Mouse (Mus musculus): ENCODE data around the gene Drd3. TPM values are rescaled to one million over a fixed set of nuclear protein-coding genes. Genes with fewer than 3 reads are reported as not detected.

Drd3 gene
- polyA plus RNA-seq, 1 experiment from 2014 or later, result not detected

DNA sequence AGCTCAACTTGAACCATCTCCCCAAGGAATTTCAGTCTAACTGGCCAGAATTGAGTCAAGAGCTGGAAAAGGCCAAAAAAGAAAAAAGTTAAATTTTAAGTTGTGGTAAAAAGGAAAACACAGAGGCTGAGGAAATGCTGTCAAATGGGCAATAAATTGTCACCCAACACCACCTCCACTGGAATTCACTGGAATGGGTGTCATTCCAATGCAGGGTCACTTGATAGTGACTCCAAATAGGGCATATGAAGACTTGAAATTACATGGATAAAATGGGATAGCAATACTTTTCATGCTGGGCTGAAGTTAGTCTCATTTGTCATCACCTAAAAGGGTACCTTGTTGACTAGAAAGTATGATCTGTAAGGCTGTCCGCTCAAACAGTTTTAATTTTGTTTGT lies 18.9 kb downstream of the Drd3 start:
- Histone ChIP-seq H3K9me3 (ENCODE audit: control insufficient read depth, low read length) (no peaks in the 10 kb centered on the region), H3K4me3 (ENCODE audit: low read depth, low read length) (no peak overlapping the region), H3K27me3 (replicated peaks; ENCODE audit: control insufficient read depth, insufficient read depth, low read length) (no peaks in the 10 kb centered on the region), H3K9ac (ENCODE audit: low read length) (no peak overlapping the region), H3K4me2 (ENCODE audit: low read length) (no peak overlapping the region), H3K27ac (ENCODE audit: low read depth) (no peak overlapping the region), H3K4me1 (replicated peaks; ENCODE audit: control insufficient read depth, insufficient read depth, low read length) (no peaks in the 10 kb centered on the region), H3K36me3 (ENCODE audit: control insufficient read depth, insufficient read depth, low read length) (no peaks in the 10 kb centered on the region)
- DNase-seq (ENCODE audit: low spot score) (no peak), ATAC-seq (replicated peaks; ENCODE audit: low FRiP score, low TSS enrichment, low read depth) (no peak)
- 92% methylated on average over 1 of the region's 1 CpGs for WGBS

- no peak for ATAC-seq (replicated peaks; ENCODE audit: low FRiP score, low TSS enrichment, low read depth)
- H3K4me1 ChIP-seq (replicated peaks; ENCODE audit: control insufficient read depth, insufficient read depth, low read length), result no peaks in the 10 kb centered on the region
- H3K9ac ChIP-seq (ENCODE audit: low read length), result no peak overlapping the region
- no peak overlapping the region for H3K4me3 ChIP-seq (ENCODE audit: low read depth, low read length)
- DNase-seq (ENCODE audit: low spot score), result no peak
- 89% methylated on average over 4 of the region's 4 CpGs for WGBS
- H3K4me2 ChIP-seq (ENCODE audit: low read length), result no peak overlapping the region
- H3K36me3 ChIP-seq (ENCODE audit: control insufficient read depth, insufficient read depth, low read length), result no peaks in the 10 kb centered on the region
- H3K27me3 ChIP-seq (replicated peaks; ENCODE audit: control insufficient read depth, insufficient read depth, low read length), result no peaks in the 10 kb centered on the region
- H3K9me3 ChIP-seq (ENCODE audit: control insufficient read depth, low read length), result no peaks in the 10 kb centered on the region
- no peak overlapping the region for H3K27ac ChIP-seq (ENCODE audit: low read depth)
Observed at GRCm38 (mm10) chr16:43773506-43773905, 19.7 kb downstream of the Drd3 start.

DNA sequence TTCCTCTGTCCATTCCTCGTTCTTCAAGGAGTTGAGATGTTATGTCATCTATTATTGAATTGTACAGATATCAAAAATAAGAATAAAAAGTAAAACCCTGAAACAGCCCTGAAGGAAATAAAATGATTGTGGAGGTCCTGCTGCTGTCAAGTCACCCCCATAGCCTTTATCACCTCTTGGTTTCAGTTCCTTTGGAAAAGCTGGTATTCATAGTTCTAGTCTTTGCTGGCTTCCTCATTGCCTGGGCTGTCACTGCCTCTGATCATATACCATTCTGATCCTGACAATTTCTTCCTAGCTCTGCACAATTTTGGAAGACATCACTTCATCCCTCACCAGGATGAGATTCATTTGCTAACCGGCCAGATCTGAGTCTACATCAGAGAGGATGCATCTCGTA lies 23.1 kb downstream of the Drd3 start:
- Histone ChIP-seq H3K27ac (ENCODE audit: low read depth) (no peak overlapping the region), H3K27me3 (replicated peaks; ENCODE audit: control insufficient read depth, insufficient read depth, low read length) (no peaks in the 10 kb centered on the region), H3K9me3 (ENCODE audit: control insufficient read depth, low read length) (no peaks in the 10 kb centered on the region), H3K9ac (ENCODE audit: low read length) (no peak overlapping the region), H3K4me1 (replicated peaks; ENCODE audit: control insufficient read depth, insufficient read depth, low read length) (no peaks in the 10 kb centered on the region), H3K4me3 (ENCODE audit: low read depth, low read length) (no peak overlapping the region), H3K4me2 (ENCODE audit: low read length) (no peak overlapping the region), H3K36me3 (ENCODE audit: control insufficient read depth, insufficient read depth, low read length) (no peaks in the 10 kb centered on the region)
- DNase-seq (ENCODE audit: low spot score) (no peak), ATAC-seq (replicated peaks; ENCODE audit: low FRiP score, low TSS enrichment, low read depth) (no peak)
- WGBS, result 87% methylated on average over 3 of the region's 3 CpGs

- no peaks in the 10 kb centered on the region for H3K36me3 ChIP-seq (ENCODE audit: control insufficient read depth, insufficient read depth, low read length)
- no peak overlapping the region for H3K4me3 ChIP-seq (ENCODE audit: low read depth, low read length)
- H3K27ac ChIP-seq (ENCODE audit: low read depth), result no peak overlapping the region
- 57% methylated on average over 4 of the region's 4 CpGs for WGBS
- ATAC-seq (replicated peaks; ENCODE audit: low FRiP score, low TSS enrichment, low read depth) (no peak), DNase-seq (ENCODE audit: low spot score) (no peak)
- no peak overlapping the region for H3K4me2 ChIP-seq (ENCODE audit: low read length)
- H3K4me1 ChIP-seq (replicated peaks; ENCODE audit: control insufficient read depth, insufficient read depth, low read length), result peaks cover 7% of the 10 kb centered on the region; the same call in 1 of the 2 replicates
- H3K9ac ChIP-seq (ENCODE audit: low read length), result no peak overlapping the region
- H3K9me3 ChIP-seq (ENCODE audit: control insufficient read depth, low read length), result no peaks in the 10 kb centered on the region
- H3K27me3 ChIP-seq (replicated peaks; ENCODE audit: control insufficient read depth, insufficient read depth, low read length), result no peaks in the 10 kb centered on the region
Observed at GRCm38 (mm10) chr16:43799541-43799940, 45.7 kb downstream of the Drd3 start.

DNA sequence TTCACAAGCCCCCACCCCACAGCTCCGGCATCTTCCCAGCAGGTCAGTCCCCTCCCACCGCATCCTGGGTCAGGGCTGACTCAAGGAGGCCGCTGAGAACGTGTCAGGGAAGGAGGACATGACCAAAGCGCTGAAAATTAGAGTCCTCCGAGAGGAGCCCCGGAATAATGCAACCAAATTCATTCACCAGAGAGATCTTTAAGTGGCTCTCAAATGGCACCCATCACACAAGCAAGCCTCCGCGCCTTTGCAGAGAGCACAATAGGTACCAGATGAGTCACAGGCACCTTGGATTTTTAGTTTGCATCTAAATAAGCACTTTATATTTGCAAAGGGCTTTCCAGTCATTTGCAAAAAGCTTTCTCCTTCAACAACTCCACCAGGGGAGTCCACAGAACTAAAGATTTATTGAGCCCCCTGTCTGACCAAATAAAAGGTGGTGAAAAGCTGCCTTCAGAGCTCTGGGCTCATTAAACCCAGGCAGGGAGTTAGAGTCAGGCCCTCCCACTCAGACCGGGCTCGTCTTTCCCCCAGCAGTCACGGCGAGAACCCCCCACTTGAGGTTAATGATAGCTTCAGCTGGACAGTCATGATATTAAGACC lies 46.4 kb downstream of the Drd3 start:
- Histone ChIP-seq H3K27me3 (replicated peaks; ENCODE audit: control insufficient read depth, insufficient read depth, low read length) (no peaks in the 10 kb centered on the region), H3K27ac (ENCODE audit: low read depth) (no peak overlapping the region), H3K4me1 (replicated peaks; ENCODE audit: control insufficient read depth, insufficient read depth, low read length) (peaks cover 7% of the 10 kb centered on the region; the same call in 1 of the 2 replicates), H3K9ac (ENCODE audit: low read length) (no peak overlapping the region), H3K4me2 (ENCODE audit: low read length) (no peak overlapping the region), H3K4me3 (ENCODE audit: low read depth, low read length) (no peak overlapping the region), H3K36me3 (ENCODE audit: control insufficient read depth, insufficient read depth, low read length) (no peaks in the 10 kb centered on the region), H3K9me3 (ENCODE audit: control insufficient read depth, low read length) (no peaks in the 10 kb centered on the region)
- ATAC-seq (replicated peaks; ENCODE audit: low FRiP score, low TSS enrichment, low read depth) (no peak), DNase-seq (ENCODE audit: low spot score) (no peak)
- WGBS, result 27% methylated on average over 13 of the region's 13 CpGs

DNA sequence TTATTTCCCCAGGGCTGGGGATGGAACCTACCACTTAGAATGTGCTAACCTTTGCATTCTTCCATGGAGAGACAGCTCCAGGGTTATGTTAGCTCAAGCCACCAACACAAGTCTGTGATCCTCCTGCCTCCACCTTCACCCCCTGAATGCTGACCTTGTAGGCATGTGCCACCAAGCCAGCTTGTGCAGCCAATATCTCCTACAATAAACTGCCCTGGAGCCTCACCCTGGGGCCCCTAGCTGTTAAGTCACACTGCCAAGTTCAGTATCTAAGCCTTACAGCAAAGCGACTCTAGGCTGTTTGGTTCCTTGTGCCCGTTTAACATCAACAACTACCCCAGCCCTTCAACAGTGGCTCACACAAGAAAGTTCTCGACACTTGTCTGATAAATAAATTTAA lies 47.3 kb downstream of the Drd3 start:
- Histone ChIP-seq H3K4me1 (replicated peaks; ENCODE audit: control insufficient read depth, insufficient read depth, low read length) (peaks cover 7% of the 10 kb centered on the region; the same call in 1 of the 2 replicates), H3K36me3 (ENCODE audit: control insufficient read depth, insufficient read depth, low read length) (no peaks in the 10 kb centered on the region), H3K4me2 (ENCODE audit: low read length) (no peak overlapping the region), H3K27me3 (replicated peaks; ENCODE audit: control insufficient read depth, insufficient read depth, low read length) (no peaks in the 10 kb centered on the region), H3K9ac (ENCODE audit: low read length) (no peak overlapping the region), H3K9me3 (ENCODE audit: control insufficient read depth, low read length) (no peaks in the 10 kb centered on the region), H3K27ac (ENCODE audit: low read depth) (no peak overlapping the region), H3K4me3 (ENCODE audit: low read depth, low read length) (no peak overlapping the region)
- peak; percentile 60 for DNase-seq (ENCODE audit: low spot score)
- no peak for ATAC-seq (replicated peaks; ENCODE audit: low FRiP score, low TSS enrichment, low read depth)
- 57% methylated on average over 3 of the region's 3 CpGs for WGBS

DNA sequence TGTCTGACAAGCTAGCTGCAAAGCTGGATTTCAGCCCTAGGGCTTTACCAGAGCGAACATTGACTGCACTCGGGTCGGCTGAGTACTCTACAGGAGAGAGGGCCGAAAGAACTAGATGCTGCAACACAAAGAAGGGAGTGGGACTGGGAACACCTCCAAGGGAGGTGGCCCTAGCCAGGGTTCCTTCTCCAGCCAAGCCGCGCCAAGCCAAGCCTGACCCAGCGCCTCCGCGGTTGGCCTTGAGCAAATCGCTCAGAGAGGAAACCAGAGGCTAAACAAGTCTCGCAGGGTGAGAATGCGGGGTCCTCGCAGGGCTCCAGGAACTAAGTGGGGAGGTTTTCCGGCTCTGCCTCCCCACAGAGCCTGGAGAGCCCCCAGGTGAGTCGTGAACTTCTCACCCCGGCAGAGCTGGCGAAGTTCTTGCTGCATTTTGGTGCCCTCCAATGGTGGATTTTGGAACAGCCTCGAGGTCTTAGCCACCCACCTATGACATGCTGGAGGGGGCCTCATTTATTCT lies 48.0 kb downstream of the Drd3 start:
- H3K27ac ChIP-seq (ENCODE audit: low read depth), result no peak overlapping the region
- no peaks in the 10 kb centered on the region for H3K9me3 ChIP-seq (ENCODE audit: control insufficient read depth, low read length)
- peak overlapping the region; percentile 34 for H3K4me3 ChIP-seq (ENCODE audit: low read depth, low read length)
- ATAC-seq (replicated peaks; ENCODE audit: low FRiP score, low TSS enrichment, low read depth) (peak; percentile 86), DNase-seq (ENCODE audit: low spot score) (peak; percentile 88)
- peak overlapping the region; percentile 77 for H3K4me2 ChIP-seq (ENCODE audit: low read length)
- H3K36me3 ChIP-seq (ENCODE audit: control insufficient read depth, insufficient read depth, low read length), result no peaks in the 10 kb centered on the region
- peak overlapping the region; percentile 38; the same call in 1 of the 2 replicates for H3K9ac ChIP-seq (ENCODE audit: low read length)
- WGBS, result 5% methylated on average over 18 of the region's 18 CpGs
- H3K4me1 ChIP-seq (replicated peaks; ENCODE audit: control insufficient read depth, insufficient read depth, low read length), result peaks cover 7% of the 10 kb centered on the region; the same call in 1 of the 2 replicates
- no peaks in the 10 kb centered on the region for H3K27me3 ChIP-seq (replicated peaks; ENCODE audit: control insufficient read depth, insufficient read depth, low read length)

DNA sequence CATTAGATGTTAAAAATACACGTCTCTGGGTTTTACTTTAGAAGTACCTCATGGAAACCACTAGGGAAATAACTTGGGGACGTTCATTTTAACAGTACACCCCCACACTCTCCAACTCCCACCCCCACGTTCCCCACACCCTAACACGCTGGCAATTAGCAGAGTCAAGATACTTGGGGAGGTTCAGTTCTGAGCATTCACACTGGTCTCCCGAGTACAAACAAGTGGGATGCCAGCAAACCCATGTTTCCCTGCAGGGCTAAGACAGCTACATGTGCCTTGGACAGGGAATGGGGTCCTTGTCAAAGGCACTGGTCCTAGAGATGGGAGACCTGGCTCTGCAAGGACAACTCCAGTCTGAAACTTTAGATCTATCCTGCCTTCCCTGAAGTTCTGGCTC lies 48.6 kb downstream of the Drd3 start:
- Histone ChIP-seq H3K4me2 (ENCODE audit: low read length) (no peak overlapping the region), H3K9ac (ENCODE audit: low read length) (no peak overlapping the region), H3K27me3 (replicated peaks; ENCODE audit: control insufficient read depth, insufficient read depth, low read length) (no peaks in the 10 kb centered on the region), H3K4me3 (ENCODE audit: low read depth, low read length) (no peak overlapping the region), H3K4me1 (replicated peaks; ENCODE audit: control insufficient read depth, insufficient read depth, low read length) (peaks cover 7% of the 10 kb centered on the region; the same call in 1 of the 2 replicates), H3K9me3 (ENCODE audit: control insufficient read depth, low read length) (no peaks in the 10 kb centered on the region), H3K36me3 (ENCODE audit: control insufficient read depth, insufficient read depth, low read length) (no peaks in the 10 kb centered on the region), H3K27ac (ENCODE audit: low read depth) (no peak overlapping the region)
- DNase-seq (ENCODE audit: low spot score) (no peak), ATAC-seq (replicated peaks; ENCODE audit: low FRiP score, low TSS enrichment, low read depth) (peak; percentile 43; the same call in 1 of the 2 replicates)
- WGBS, result 41% methylated on average over 5 of the region's 5 CpGs

- Histone ChIP-seq H3K9ac (ENCODE audit: low read length) (no peak overlapping the region), H3K9me3 (ENCODE audit: control insufficient read depth, low read length) (no peaks in the 10 kb centered on the region), H3K27me3 (replicated peaks; ENCODE audit: control insufficient read depth, insufficient read depth, low read length) (no peaks in the 10 kb centered on the region), H3K4me2 (ENCODE audit: low read length) (no peak overlapping the region), H3K4me3 (ENCODE audit: low read depth, low read length) (no peak overlapping the region), H3K27ac (ENCODE audit: low read depth) (no peak overlapping the region), H3K36me3 (ENCODE audit: control insufficient read depth, insufficient read depth, low read length) (no peaks in the 10 kb centered on the region), H3K4me1 (replicated peaks; ENCODE audit: control insufficient read depth, insufficient read depth, low read length) (peaks cover 7% of the 10 kb centered on the region; the same call in 1 of the 2 replicates)
- DNase-seq (ENCODE audit: low spot score), result no peak
- ATAC-seq (replicated peaks; ENCODE audit: low FRiP score, low TSS enrichment, low read depth), result no peak
- 76% methylated on average over 6 of the region's 6 CpGs for WGBS
Observed at GRCm38 (mm10) chr16:43804364-43804763, 50.5 kb downstream of the Drd3 start.

Data from intestine, embryonic 14.5 days (tissue).